Mouse (Mus musculus): Measurements from ENCODE around the gene Uty.

Uty gene

DNA sequence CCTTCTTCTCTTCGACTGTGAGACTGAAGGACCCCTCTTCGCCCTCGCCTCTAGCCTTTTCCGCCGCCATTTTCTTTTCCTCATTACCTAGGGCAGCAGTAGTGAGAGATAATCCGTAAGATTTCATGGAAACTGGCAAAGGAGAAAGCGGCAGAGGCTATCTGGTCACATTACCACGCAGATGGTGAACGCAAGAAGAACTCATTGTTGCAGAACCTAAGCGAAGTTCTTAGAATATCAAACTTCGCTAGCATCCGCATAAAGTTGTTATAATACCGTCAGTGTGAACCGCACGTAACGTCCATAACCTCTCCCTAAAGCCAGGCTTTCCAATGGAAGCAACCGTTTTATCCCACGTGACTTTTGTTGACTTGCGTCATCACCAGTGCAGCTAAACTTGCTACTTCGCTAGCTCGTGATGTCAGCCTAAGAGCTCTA is at the start of gene Uty:
Gene Uty, minus strand, starts transcription at position 334 of the 438 bp plus-strand sequence.
- DNase-seq, result peak; percentile 70

DNA sequence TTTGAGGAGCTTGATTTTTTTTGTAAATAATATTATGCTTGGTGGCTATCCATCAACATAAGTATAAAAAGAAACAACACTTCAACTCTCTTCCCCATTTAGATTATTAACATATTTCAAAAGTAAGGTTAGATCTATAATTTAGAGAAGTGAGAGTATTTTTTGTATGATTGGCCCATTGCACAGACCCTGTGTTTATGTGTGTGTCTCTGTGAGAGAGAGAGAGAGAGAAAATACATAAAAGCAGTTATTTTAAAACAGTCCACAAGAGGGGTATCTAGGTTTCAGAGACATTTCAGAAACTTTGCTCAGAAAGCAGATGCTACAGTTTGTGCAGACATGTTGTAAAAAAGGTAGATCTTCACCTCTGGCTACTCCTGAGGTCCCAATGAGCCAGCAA is 48.1 kb upstream of the Uty start:
- DNase-seq, result no peak

DNA sequence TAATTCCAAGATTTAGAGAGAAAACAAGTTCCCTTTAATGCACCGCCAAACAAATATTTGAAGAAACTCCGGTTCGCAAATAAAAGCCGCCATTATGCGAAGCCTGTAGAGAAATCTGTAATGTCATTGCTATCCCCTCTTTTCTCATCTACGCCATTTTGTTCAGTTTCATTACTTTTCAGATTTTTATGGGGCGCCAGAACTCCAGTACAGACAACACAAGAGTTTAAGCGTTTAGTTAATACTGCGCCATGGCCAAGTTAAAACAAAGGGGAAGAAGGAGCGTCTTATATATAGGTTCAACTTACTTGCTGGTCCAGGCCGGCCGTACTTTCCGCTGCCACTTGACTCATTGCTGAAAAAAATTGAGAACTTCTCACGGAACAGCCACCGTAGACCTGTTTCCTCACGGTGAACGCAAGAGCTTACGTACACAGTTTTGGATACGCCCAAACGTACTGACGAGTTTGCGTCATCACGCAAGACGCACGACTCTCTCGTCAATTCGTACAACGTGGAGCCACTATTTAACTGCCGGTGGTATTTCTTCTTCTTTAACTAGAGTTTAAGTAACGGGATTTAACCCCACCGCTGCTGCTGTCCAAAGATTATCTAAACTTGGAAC is 40.7 kb upstream of the Uty start, which contains the start of gene Ddx3y:
Gene Ddx3y, minus strand, starts transcription at position 459 of the 625 bp plus-strand sequence.
- DNase-seq, result peak; percentile 76

DNA sequence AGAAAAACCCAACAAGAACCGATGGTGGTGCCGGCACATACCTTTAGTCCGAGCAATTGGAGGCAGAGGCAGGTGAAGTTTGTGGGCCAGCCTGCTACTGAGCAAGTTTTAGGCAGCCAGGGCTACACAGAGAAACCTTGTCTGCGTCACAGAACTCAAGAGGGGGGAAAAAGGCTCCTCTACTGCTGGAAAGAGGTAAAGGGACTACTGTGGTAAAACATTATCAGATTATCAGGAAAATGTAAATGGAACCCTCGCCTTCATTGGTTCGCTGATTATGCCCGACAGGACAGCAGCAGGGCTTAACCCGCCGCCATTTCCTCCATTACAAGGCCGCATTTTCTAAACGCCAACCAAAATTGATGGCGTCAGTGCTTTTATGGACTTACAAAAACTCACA is 40.2 kb upstream of the Uty start:
- peak; percentile 18 for DNase-seq

DNA sequence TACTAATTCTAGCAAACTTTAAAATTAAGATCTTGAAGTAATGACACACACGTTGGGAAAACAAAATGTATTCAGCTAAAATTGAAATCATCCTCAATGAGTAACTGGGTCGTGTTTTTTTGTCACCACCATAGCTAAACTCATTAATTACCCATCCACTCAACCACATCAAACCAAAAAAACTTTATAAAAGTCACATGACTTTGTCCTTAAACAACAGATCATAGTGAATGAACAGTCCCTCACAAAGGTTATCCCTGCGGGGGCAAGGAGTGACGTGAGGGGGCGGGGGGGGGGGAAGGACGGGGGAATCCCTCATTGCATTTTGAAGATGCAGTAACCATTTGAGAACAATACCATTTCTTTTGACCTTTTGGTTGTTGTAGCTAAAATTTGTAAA is 558 bp upstream of the Uty start:
- no peak for DNase-seq

DNA sequence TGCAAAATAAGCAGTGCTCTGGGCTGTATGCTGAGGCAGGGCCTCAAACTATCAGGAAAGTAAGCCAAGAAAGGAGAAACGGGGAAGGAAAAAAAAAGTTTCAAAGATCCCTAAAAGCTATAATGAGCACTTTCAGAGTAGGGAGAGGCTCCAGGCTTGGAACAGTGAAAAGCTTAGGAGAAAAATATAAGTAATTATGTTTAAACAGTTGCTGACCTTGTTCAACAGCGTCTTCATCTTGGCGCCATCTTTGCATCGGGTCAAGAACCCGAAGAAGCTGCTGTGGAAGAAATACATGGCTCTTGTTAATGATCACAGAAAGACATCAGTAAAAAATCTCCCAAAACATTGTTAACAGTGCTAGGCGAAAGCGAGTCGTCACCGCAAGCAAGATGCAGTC is 619 bp downstream of the Uty start:
- no peak for DNase-seq

DNA sequence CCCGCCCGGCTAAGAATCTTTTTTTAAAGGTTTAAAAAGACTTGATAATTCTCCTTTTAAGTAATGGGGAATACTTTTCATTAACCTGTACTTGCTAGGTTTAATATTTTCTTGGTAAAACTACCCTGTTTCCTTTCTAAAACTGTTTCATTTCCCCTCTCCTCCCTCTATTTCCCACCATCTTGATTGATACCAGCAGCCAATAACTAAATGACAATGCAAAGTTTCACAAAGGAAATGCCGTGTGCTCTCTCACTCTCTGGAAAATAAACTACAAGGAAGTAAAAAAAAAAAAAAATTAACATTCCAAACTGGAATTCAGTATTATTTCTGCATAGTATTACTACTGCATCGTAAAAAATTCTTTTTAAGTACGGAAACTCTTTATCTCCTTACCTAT is 1.1 kb downstream of the Uty start:
- DNase-seq, result no peak

DNA sequence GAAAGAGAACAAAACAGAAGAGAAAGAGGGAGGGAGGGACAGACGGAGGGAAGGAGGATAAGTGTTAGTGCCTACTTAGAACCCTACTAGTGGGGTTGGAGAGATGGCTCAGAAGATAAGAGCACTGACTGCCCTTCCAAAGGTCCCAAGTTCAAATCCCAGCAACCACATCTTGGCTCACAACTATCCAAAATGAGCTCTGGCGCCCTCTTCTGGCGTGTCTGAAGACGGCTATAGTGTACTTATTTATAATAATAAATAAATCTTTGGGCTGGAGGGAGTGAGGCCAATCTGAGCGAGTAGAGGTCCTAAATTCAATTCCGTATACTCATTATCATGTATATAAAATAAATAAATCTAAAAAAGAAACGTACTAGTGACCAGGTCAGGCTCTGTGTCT is 25.6 kb downstream of the Uty start:
- DNase-seq, result peak; percentile 21

DNA sequence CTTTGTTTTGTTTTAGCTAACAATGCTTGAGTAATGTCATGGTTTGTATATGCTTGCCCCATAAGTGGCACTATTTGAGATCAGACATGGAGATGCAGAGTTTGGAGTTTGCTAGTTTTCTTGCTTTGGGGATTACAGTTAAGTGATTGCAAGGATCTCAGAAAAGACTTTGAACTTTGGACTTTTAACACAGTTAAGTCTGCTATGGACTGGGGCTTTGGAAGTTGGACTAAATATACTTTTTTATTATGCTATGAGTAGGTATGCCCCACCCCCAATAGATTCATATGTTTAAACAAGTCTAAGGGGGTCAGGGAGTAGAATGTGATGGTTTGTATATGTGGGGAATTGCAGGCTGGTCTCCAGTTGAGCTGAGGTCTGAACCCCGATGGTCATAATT is 67.1 kb downstream of the Uty start:
- DNase-seq, result no peak

DNA sequence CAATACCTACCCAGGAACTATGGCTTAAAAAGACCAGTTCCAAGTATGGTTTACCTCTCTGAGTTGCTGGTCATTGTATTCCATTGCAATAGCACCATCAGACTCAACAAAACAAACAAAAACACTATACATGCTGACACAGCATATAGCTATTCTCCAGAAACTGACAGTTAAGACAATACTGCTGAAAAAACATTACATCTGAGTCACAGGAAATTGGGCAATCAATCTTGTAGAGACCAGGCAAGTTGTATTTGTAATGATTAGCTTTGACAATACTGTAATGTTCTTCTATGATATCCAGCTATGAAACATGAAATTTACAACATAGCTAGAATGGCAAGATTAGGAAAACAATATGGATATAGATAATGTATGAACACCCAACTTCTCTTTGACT is 82.5 kb downstream of the Uty start:
- no peak for DNase-seq

DNA sequence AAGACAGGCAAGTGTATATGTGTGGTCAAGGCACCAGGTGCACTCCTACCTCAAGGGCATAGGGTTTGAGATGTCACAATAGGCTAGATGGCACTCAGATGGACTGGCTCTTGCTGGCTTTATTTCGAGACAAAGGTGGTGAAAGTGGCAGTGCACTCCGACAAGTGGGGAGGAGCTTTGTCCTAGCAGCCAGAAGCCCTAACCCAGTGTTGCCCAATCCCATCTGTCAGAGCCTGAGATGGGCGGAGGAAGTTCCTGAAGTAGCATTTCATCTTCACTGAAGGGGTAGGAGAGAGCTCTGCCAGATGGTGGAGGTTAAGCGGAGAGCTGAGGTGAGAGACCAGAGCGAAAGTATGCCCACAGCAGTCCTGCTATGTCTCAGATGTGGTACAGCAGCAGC is 129.4 kb downstream of the Uty start:
- no peak for DNase-seq

DNA sequence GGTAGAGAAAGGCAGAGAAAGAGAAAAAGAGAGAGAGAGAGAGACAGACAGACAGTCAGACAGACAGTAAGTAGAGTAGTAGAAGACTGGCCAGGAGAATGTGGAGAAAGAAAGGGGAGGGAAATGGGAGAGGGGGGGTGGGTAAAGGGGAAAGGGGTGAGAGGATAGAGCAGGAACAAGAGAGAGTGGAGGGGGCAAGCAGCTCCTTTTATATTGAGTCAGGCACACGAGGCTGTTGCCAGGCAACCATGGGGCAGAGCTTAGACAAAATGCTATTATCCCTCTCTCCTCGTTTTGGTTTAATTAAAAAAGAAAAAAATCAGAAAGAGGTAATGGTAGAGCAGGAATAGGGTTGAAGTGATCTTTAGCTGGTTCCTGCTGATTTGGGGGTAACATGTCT is 131.5 kb downstream of the Uty start:
- DNase-seq, result no peak
